Mouse (Mus musculus) left cerebral cortex, adult 2 months (tissue): ENCODE measurements around the gene Rplp2. TPM values are rescaled to one million over a fixed set of nuclear protein-coding genes. Genes with fewer than 3 reads are reported as not detected.

Experiments used
- DNase-seq, 2 experiments: peaks; one replicate each; pipeline ENCODE4 v3.0.0; 2021 to 2022; ENCODE audit warnings: low spot score in 2 of 2, mixed read lengths in 1 of 2; ENCODE audit errors: extremely low spot score in 1 of 2
- H3K27ac ChIP-seq: fragments of 200-600 bp; 2 replicates; pipeline ENCODE4 v1.8.1; 2022
- H3K4me3 ChIP-seq: fragments of 200-600 bp; 2 replicates; pipeline ENCODE4 v1.8.1; 2022
- CTCF ChIP-seq: fragments of 200-600 bp; IDR thresholded peaks from 2 replicates; pipeline ENCODE4 v1.8.1; 2022; ENCODE audit warnings: antibody characterized with exemption, mild to moderate bottlenecking, moderate library complexity
- intact Hi-C: fragments of 180-260 bp; cut with DNase I; formaldehyde crosslinking; loops from one replicate; pipeline ENCODE4 v1.15.1; 2025
- total RNA-seq, 2 experiments: library from RNA; stranded (reverse); gene quantifications; 2 replicates each; pipeline ENCODE4 v1.2.3; 2021

Gene Rplp2
- total RNA-seq, 2 experiments from 2014 or later = 552 to 567 TPM

DNA sequence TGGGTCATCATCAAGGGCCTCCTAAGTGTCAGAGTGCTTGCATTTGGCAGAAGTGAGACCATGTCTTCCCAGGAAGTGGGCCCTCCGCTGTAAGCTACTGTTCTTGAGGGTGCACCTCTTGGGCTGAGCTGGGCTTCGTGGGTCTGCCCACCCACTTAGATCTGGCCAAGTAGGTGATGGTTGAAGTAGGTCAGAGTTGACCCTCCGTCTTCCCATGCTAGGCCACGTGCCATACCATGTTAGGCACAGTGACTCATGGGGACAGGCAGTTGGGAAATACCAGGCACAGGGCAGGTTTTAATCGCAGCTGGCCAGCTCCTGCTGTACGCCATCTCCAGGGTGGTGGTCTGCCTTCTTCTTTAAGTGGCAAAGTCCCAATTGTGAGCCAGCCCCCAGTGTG, 9.6 kb downstream of the Rplp2 start:
- Histone ChIP-seq H3K4me3 (no peak overlapping the region), H3K27ac (no peak overlapping the region)
- no peak for TF ChIP-seq CTCF
- DNase-seq = no peak
- intact Hi-C loops = no loop called here

- intact Hi-C loops = no loop called here
- no peak for TF ChIP-seq CTCF
- H3K27ac ChIP-seq = no peak overlapping the region
- H3K4me3 ChIP-seq = no peak overlapping the region
- no peak for DNase-seq
These were observed 10.1 kb downstream of the Rplp2 start for GRCm38 (mm10) chr7:141457236-141457635.

DNA sequence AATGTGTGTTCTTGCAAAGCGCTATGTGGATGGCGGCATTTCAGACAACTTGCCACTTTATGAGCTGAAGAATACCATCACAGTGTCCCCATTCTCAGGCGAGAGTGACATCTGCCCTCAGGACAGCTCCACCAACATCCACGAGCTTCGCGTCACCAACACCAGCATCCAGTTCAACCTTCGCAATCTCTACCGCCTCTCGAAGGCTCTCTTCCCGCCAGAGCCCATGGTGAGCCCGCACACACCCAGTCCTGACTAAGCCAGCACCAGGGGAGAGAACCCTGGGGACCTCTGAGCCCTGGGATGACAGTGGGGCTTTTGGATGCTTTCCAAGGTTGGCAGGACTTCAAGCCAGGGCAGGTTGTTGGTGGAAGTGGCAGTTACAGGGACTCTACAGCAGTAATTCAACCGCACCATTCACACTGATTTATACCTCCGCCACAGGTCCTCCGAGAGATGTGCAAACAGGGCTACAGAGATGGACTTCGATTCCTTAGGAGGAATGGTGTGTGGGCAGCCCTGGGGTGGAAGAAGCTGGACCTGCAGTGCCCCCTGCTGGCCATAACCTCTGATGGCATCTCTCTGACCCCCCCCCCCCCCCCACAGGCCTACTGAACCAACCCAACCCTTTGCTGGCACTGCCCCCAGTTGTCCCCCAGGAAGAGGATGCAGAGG, 11.0 kb downstream of the Rplp2 start:
- intact Hi-C loops = loop anchor here (1.0 kb wide), 1 partner anchor 49 kb away; no protein-coding TSS in a partner anchor
- Histone ChIP-seq H3K27ac (no peak overlapping the region), H3K4me3 (no peak overlapping the region)
- DNase-seq = no peak
- peak; percentile 59 for TF ChIP-seq CTCF

DNA sequence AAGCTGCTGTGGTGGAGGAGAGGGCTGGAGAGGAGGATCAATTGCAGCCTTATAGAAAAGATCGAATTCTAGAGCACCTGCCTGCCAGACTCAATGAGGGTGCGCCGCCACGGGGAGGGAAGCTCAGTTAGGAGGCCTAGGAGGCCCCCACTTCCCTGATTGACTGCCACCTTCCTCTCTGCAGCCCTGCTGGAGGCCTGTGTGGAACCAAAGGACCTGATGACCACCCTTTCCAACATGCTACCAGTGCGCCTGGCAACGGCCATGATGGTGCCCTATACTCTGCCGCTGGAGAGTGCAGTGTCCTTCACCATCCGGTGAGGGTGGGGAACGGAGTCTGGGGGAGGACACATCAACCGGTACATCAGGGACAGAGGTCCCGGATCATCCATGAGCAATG, 11.5 kb downstream of the Rplp2 start:
- no peak; the same call in 1 of the 2 replicates for TF ChIP-seq CTCF
- DNase-seq = no peak
- Histone ChIP-seq H3K27ac (no peak overlapping the region), H3K4me3 (no peak overlapping the region)
- intact Hi-C loops = loop anchor here (1.0 kb wide), 1 partner anchor 49 kb away; no protein-coding TSS in a partner anchor

- H3K27ac ChIP-seq = no peak overlapping the region
- DNase-seq = no peak
- TF ChIP-seq CTCF = no peak
- intact Hi-C loops = no loop called here
- no peak overlapping the region for H3K4me3 ChIP-seq
These were observed 12.1 kb downstream of the Rplp2 start for GRCm38 (mm10) chr7:141459301-141459711.

- intact Hi-C loops = no loop called here
- TF ChIP-seq CTCF = no peak
These were observed 12.8 kb downstream of the Rplp2 start for GRCm38 (mm10) chr7:141460001-141460390.

GRCm38 (mm10) chr7:141460391-141461113, 13.4 kb downstream of the Rplp2 start, which contains the start of gene Cracr2b:
TSS of gene Cracr2b (plus strand) at chr7:141461094.
- no peak for TF ChIP-seq CTCF
- intact Hi-C loops = no loop called here
- peak within 1 kb of the TSS; percentile 47 for H3K27ac ChIP-seq
- peak within 1 kb of the TSS; percentile 45 for H3K4me3 ChIP-seq
- no peak for DNase-seq

More at GRCm38 (mm10) chr7:141460001-141460390, 12.8 kb downstream of the Rplp2 start:
- DNase-seq = no peak
- no peak overlapping the region for H3K4me3 ChIP-seq
- H3K27ac ChIP-seq = peak overlapping the region; percentile 32; the same call in 1 of the 2 replicates

DNA sequence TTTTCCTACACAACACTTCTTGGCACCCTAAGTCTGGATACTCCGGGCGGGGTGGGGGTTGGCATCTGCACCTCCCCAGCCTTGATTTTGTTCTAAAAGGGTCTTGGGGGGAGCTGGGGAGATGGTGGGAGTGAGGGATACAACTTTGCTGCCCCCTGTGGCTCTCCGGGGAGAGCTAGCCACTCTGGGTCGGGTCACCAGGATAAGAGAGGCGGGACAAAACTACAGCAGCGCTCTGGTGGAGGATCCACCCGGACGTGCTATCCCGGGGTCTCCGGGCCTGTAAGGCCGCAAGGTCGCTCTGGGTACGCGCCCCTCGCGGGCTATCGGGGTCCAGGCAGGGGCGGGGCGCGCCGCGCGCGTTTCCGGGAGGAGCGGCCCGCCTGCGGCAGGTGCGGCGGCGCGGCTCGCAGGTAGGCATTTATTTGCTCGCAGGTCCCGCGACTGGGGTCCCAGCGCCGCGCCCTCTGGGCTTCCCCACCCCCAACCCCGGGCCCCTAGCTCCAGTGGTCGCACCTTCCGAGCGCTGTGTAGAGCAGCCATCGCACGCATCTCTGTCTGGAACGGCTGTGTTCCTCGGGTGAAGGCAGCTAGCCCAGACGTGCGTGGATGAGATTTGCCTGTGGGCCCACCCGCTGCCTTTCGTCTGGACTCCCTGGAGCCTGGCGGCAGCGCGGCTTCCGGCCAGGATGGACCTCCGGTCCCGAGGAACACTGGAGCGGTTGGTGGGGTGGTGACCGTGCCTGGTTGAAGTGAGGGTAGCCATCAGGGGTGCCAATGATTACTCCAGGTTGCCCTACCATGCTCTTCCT, 14.6 kb downstream of the Rplp2 start:
- no peak; the same call in none of the 2 replicates for TF ChIP-seq CTCF
- peak overlapping the region; percentile 33 for H3K27ac ChIP-seq
- intact Hi-C loops = no loop called here
- DNase-seq = no peak
- H3K4me3 ChIP-seq = peak overlapping the region; percentile 45

DNA sequence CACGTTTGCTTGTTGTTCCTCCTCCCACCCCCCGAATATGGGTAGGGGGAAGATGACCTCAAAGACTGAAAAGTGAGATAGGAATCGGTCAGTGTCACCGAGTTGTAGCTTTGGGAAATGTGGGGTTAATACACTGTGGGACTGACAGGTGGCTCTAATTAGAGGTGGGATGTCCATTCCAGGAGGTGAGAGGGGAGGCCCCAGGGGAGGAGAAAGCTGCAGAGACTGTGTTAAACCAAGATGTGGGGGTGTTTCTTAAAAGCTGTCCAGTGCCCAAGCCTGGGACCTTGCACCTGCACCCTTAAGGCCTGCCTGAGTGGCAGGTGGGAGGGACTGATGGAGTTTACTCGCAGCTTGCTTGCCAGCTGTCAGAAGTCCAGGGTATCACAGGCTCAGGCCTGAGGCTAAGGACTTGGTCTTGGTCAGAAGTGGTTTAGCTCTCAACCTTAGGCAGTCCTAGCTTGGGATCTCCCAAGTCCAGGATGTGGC, 15.2 kb downstream of the Rplp2 start:
- no peak overlapping the region; the same call in 1 of the 2 replicates for H3K27ac ChIP-seq
- intact Hi-C loops = no loop called here

DNA sequence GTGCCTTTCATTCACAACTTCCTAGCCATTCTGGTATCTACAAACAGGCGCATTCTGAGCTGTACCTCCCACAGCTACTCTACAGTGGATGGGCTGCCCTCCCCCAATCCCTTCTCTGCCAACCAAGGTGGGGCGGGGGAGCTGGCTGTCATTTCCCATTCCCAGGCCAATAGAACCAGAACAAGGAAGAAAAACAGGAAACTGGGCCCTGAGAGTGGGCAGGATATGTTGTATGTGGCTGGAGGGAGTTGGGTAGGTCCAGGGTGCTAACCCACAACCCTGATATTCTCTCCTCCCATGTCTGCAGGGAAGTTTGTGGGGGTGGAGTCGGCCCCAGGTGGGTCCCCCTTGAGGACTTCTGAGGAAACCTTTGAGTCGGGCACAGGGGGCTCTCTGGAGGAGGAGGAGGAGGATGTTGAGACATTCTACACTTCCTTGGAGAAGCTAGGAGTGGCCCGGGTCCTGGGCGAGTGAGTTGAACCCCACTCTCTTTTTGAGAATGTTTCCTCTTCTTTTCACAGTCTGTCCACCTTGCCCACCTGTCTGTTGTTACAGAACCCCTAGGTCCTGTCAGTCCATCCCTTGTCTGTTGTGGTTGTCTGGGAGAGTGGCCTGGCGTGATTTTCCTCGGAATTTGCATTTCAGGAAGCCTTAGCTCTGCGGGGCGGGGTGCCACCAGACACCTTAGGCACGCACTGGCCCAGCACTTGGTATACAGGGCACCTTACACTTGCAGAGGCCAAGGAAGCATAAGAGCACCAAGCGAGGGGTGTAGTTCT, 16.8 kb downstream of the Rplp2 start:
- TF ChIP-seq CTCF = no peak; the same call in 1 of the 2 replicates
- peak overlapping the region; percentile 16 for H3K4me3 ChIP-seq
- H3K27ac ChIP-seq = peak overlapping the region; percentile 53; the same call in 1 of the 2 replicates
- no peak for DNase-seq
- intact Hi-C loops = no loop called here

More for the DNA sequence above, 15.2 kb downstream of the Rplp2 start:
- peak overlapping the region; percentile 45; the same call in 1 of the 2 replicates for H3K4me3 ChIP-seq
- TF ChIP-seq CTCF = no peak
- DNase-seq = no peak

DNA sequence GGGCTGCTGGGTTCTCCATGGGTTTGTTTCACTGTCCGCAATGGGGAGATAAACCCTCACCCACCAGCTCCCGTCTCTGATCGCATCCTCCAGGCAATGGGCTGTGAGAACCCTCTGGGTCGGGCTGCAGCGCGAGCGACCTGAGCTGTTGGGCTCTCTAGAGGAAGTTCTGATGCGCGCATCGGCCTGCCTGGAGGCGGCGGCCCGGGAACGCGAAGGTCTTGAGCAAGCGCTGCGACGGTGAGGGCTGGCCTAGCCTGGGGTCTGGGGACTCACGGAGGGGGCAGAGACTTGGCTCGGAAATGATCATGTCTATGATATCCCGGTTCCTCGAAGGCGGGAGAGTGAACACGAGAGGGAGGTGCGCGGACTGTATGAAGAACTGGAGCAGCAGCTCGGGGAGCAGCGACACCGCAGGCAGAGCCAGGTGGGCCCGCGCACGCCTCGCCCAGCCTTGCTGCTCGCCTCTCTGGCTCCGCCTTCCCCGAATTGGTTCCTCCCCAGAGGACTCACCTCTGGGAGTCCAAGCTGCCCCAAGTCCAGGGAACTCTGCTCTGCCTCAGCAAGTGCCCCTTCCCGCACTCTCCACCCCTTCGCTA, 17.5 kb downstream of the Rplp2 start:
- Histone ChIP-seq H3K27ac (peak overlapping the region; percentile 53; the same call in 1 of the 2 replicates), H3K4me3 (peak overlapping the region; percentile 16)
- no peak for DNase-seq
- intact Hi-C loops = no loop called here
- no peak for TF ChIP-seq CTCF
